Mouse (Mus musculus): ENCODE measurements around the gene Mturn.

The Mturn gene

DNA sequence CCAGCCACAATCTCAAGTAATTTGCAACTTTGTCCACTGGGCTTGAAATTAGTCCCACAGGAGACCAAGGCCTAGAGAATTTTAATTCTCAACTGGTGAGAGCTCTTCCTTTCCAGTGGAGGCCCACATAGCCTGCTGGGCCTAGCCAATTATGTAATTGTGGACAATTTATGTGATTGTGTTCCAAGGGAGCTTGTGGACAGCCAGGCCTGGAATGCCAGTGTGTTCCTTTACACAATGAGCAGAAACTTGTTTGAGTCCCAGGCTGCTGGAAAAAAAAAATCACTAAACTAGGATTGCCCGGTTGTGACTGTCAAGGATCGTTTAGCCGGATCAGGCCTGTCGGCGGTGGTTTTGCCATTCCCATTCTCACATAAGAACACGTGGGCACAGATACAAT, 11.9 kb downstream of the Mturn start:
- in situ Hi-C loops (cut with MboI): loop anchor here (25.0 kb wide), 1 partner anchor 469 kb away; no protein-coding TSS in a partner anchor

DNA sequence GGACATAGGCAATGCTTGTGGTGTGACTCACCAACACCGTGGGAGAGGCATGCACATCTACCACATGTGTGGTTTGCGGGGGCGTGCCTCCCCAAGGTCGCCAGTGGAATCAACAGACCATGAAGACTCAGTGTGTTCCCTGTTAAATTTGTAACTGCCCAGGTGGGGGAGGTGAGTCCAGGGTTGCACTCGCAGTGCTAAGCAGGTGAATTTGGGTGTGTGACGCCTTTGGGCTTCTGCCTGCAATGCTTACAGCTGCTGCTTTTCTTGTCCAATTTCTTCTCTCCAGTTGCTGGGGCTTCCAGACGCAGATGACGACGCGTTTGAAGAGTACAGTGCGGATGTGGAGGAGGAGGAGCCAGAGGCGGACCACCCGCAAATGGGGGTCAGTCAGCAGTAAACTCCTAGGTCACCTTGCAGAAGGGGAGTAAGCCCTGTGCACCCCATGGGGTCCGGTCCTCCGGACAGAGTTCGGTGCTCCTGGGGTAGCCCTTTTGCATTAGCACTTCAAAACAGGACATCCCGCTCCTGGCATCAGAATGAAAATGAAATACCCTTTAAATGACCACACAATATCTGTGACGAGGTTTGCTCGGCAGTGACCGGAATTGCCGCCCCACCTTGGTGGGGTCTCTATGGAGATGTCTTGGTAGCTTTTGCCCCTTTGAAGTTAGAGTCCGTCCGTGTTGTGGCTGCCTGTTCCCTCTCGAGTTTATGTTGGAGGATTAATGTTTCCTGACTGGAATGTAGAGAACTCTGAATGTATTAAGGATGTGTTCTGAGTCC, 17.5 kb downstream of the Mturn start:
- in situ Hi-C loops (cut with MboI): loop anchor here (25.0 kb wide), 1 partner anchor 463 kb away; no protein-coding TSS in a partner anchor

DNA sequence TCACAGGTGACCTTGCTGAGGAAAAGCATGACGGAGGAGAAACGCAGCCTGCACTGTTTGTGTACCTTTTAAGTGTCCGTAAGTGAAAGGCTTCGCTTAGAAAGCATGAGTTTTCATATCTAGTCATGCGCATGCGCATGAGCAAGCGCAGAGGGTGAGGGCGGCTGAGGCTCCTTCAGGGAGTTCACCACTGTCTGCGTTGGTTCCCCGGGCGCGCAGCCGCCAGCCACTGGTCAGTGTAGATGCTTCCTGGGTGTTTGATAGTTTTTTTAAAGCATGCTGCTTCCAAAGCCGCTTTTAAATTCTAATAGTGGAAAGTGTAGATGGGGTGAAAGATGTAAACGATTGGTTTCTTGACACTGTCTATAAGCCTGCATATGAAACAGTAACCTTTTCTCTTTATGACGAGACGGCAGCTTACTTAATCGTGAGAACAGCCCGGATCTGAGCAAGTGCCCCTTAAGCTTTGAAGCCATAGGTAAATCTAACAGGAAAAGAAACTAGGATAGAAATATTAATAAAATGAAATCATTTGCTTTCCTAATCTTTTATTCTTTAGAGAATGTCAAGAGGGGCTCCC, 18.1 kb downstream of the Mturn start:
- in situ Hi-C loops (cut with MboI): loop anchor here (25.0 kb wide), 1 partner anchor 463 kb away; no protein-coding TSS in a partner anchor

DNA sequence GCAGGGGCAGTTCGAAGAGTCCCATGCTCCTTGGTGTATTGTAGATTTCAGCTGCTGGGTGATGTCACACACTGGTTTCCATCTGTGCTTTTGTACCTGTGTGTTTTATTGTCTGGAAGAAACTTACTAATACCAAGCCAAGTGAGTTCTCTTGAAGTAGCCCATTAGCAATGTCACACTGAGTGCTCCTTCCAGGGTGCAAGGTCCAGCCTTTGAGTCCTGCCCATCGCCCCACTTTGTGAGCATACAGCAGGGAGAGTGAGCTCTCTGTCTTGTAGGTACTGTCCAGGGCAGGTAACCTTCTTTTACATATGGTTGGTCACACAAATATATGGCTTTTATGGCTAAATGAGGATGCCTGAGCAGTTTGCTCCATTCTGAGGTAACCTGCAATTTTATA, 19.1 kb downstream of the Mturn start:
- in situ Hi-C loops (cut with MboI): no loop called here

DNA sequence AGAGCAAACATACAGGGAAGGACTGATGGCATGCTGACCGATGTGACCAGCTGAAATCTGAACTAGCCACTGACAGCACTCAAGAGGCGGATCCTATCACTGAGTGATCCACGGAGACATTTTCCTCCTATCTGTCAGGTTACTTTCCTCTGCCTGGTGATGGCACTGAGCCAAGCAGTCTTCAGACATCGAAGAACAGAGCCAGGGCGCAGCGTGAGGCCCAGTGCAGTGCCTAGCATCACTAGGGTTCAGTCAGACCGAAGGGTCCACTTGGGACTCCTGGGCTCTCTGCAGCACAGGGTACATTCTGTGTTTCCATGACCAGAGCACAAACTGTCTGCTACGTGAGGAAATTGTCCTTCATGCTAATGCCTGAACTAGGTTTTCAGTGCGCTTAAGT, 20.5 kb downstream of the Mturn start:
- in situ Hi-C loops (cut with MboI): no loop called here

DNA sequence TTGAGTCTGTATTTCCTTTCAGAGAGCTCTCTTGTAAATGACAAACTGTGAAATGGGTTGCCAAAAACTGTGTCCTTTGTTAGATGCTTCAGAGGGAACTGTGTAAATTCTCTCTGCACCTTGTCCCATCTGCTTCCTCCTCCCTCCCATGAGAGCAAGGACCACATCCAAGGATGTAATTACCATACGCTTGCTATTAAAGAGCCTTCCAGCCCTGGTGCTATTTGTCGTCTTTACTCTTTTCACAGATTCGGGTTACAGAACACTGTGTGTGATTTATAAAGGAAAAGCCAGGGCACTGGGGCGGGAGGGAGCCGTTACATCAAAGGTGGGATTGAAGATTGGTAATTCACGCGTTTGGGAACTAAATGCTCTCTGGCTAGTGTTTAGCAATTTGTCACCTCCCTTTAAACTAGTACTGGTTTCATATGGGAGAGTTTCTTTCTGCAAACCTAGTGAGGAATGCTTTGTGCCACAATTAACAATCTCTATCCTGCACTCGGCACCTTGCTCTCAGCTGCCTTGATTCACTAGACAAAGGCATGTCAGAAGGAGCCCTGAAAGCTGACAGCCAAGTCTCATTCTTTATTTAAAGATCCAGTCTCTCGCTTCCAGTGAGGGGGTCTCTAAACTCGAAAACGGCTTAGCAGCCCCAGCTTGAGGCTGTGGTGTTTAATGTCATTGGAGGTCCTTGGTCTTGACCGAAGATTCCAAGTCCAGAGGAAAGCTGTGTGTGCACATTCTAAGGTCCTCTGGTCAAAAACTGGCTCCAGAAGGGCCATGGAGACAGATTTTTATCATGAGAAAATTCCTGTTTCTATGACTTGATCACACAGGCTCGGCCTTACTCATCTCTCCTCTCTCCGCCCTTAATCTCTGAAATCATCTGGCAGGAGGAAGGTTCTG, 22.5 kb downstream of the Mturn start:
- in situ Hi-C loops (cut with MboI): no loop called here

DNA sequence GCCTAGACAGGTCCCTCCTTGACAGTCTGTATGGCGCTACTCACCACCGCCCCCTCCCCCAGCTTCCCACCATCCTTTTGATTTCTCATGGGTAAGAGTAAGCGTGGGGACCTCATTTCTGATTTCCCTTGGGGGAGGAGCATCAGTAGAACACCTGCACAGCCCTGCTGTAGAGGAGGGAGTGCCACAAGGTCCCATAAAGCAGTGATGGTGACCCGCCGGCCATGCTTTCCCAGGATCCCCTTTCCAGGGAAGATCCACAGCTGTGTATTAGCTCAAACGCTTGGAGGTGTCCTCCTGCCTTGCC, 23.1 kb downstream of the Mturn start:
- in situ Hi-C loops (cut with MboI): no loop called here

DNA sequence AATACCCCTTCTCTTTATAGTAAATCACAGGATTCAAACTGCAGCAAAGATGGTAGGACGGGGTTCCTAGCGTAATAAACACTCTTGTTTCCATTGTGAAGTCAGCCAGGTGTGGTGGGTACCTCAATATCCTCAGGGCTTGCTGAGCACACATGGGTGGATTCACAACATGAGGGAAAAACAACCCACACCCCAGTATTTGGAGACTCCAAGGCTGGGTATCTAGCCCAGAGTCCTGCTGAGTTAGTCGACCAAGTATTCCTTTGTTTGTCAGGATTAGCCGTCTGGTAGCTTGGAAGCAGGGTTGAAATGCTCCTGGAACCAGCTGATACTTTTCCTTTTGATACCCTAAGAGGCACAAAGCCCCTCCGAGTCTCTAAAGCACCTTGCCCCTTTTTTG, 23.4 kb downstream of the Mturn start:
- in situ Hi-C loops (cut with MboI): no loop called here

DNA sequence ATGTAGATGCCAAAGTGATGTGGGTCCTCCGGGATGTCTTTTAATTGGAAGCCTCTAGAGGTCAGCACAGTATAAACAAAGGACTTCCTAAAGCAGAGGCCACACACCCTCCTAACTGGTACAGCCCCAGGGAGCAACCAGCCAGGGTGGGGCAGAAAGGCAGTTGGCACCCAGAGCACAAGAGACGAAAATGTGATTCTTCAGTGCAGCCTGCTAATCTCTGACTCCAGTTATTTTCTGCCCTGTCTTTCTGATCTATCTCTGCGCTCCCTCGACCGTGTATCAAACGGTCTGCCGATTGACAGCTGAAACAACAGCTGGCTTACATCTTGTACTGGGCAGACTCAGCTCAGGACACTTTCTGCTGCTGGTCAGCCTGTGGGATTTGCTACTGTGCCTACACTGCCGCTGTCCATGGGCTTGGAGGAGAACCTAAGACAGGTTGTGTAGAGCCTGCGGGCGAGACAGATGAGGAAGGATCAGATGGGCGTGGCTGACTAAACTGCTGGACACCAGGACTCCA, 24.0 kb downstream of the Mturn start:
- in situ Hi-C loops (cut with MboI): no loop called here

DNA sequence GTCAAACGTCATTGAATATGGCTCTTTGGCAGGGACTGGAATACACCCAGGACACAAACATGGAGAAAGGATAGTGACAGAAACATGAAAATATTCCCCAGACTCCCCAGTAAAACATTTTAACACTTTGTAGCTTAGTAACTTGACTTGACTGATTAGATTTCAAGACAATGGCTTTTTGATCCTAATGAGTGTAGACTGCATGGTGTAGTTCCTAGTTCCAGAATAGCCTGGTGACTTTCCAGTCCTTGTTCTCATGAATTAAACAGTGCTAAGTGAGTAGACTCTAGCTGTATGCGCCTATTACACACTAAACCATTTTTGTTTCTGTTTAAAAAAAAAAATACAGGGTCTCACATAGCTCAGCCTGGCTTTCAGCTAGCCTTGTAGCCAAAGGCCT, 24.7 kb downstream of the Mturn start:
- in situ Hi-C loops (cut with MboI): no loop called here

DNA sequence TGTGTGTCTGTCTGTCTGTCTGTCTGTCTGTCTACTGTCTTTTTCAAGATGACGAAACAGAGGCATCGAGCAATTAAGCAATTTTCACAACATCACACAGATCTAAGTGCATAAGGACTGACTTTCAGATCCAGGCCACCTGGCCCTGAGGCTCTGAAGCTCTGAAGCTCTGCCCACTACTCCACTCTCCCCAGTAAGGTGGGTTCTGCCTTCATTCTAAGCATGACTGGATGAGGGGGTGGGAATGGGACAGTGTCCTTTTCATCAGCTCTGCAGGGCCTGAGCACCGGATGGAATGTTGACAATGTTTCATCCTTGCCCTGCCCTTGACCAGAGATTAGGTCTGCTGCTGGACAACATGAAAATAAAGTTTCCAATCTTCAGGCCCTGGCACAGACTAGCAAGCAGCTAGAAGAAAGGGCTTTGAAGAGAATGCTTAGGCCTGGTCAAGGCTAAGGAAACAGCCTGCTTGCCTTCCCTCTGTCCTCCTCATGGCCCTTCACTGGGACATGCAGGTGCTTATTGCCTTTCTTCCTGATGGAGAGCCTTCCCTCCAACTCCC, 25.3 kb downstream of the Mturn start:
- in situ Hi-C loops (cut with MboI): no loop called here

DNA sequence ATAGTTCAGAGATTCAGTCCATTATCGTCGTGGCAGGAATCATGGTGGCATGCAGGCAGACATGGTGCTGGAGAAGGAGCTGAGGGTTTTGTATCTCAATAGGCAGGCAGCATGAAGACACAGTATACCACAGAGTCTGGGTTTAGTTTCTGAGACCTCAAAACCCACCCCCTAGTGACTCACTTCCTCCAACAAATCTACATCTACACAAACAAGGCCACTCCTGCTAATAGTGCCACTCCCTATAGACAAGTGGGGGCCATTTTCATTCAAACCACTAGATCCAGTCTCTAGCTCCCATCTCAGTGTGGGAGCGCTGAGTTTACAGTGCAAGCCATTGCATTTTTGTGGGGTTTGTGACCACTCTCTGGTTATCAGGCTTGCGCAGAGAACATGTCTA, 27.2 kb downstream of the Mturn start:
- in situ Hi-C loops (cut with MboI): no loop called here

DNA sequence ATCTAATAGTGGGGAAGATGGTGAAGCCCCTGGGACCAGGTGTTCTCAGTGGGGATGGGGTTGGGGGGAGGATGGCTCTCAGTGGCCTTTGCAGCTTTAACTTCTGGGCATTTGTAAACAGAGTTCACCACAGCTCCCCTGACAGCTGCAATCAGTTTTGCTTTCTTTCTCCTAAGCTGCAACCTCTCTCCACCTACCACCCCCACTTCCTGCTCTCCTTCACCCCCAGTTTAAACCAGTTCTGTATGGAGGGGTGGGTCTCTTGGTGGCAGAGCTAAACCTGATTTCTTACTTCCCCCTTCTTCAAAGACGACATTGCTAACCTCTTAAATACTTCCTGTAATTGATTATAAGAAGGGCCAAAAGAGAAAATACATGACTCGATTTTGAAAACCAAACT, 34.3 kb downstream of the Mturn start:
- in situ Hi-C loops (cut with MboI): no loop called here

DNA sequence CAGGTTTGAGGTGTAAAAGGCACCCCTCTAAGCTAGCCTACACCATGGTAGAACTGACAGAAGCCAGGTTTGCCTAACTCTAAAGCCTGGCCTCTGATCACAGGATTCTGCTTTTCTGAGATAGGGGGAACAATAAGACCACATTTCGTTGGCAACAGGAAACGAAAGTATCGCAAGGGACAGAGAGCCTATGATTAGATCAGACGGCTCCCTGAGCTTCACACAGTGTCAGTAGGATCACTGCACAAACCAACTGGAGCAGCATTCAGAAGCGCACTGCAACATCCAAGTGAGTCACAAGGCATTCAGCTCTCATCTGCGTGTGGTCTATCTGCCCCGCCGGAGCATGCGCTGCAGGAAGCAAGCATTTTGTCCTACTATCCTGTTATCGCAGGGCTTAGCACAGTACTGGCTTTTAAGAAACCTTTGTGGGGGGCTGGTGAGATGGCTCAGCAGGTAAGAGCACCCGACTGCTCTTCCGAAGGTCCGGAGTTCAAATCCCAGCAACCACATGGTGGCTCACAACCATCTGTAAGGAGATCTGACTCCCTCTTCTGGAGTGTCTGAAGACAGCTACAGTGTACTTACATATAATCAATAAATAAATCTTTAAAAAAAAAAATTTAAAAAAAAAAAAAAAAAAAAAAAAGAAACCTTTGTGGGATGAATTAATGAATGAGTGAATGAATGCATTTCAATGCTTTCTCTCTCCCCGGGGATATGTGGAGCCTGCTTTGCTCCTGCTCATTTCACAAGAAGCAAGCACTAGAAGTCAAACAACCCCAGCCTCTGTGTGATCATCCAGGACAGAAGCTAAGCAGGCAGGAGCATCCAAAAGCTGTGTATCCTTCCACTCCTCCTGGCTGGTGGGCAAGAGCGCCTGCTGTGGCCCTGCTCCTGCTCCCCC, 37.6 kb downstream of the Mturn start:
- in situ Hi-C loops (cut with MboI): no loop called here

DNA sequence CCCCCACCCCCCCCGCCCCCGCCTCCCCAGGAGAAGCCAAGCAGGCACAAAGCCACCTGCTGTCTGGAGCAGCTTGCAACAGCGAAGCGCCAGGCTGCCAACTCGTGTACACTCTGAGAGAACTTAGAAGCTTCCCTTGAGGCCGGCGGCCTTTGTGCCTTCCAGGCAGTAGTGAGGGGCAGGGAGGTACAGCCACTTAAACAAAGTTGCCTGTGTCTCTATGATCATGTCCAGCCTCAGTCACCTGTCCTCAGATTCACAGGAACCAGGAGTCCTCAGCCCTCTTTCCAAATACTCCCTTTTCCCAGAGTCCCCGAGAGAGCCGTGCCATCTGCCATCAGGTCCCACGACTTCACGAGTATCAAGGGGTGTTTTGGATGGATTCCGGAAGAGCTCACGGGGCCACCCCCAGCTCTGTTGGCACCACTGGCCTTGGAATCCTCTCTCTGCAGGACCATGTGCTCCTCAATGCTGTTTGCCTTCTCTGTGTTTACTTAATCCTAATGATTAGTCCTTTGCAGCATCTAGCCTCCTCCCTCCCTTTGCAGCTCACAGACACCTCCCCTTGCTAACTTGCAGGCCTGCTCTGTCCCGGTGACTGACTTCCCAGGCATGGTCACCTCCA, 38.4 kb downstream of the Mturn start:
- in situ Hi-C loops (cut with MboI): no loop called here

DNA sequence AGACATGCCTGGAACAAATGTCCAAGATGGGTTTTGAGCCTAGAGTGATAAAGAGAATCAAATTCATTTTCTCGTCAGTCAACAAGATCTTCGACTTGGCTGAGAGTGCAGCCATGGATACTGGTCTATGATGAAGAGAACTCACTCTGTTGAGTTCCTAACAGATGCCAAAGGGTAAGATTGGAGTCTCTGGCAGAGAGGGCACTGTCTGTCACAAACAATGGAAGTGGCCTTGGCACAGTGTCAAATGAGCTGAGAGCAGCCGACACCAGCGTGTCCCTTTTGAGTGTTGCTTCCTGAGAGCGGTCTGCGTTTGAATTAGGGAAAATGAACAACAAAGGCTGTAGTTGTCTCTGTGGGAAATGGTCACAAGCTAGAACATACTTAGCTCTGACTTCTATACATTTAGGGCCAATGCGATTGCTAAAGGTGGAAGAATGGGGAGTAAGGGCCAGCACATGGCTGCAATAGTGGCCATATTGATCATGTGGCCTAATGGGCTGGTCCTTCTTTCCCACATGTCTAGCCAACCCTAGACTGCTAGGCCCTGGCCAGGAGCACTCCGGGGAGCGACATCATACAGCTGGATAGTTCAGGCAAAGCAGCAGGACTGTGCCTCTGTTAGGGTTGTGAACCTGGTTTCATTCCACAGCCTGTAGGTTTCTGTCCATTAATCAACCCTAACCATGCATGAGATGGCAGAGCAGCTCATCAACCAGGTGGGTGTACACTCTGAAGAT, 39.3 kb downstream of the Mturn start:
- in situ Hi-C loops (cut with MboI): no loop called here

DNA sequence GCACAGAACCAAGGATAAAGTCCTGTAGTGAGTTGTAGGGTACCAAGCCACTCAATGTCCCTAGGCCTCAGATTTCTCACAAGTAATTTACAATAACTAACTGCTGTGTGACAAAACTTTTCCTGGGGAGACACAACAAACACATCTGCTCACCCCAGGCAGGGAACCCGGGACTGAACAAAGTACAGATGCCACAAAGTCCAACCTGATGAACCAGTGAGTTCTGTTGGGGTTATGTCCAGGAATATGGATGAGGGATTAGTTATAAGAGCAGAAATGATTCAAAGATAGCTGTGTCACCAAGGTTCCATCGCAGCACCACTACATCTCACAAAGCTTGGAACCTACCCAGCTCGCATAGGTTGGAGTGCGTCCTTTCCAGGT, 39.8 kb downstream of the Mturn start:
- in situ Hi-C loops (cut with MboI): no loop called here

DNA sequence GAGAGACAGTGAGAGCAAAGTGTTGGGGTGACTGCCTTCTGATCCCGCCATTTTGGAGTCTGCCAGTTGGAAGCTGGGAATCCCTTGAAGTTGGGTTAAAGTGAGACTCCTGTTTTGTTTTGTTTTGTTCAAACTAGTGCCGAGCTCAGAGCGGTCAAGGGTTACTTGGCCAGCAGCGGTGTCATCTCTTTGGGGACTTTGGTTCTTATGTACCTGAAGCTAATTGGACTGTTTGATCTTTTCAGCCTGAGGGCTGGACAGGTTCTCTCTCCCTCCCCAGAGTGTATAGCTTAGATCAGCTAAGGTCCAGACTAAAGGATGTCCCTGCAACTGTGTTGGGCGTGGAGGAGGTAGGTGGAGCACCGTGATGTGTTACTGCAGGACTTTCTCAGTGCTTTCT, 44.9 kb downstream of the Mturn start:
- in situ Hi-C loops (cut with MboI): no loop called here

DNA sequence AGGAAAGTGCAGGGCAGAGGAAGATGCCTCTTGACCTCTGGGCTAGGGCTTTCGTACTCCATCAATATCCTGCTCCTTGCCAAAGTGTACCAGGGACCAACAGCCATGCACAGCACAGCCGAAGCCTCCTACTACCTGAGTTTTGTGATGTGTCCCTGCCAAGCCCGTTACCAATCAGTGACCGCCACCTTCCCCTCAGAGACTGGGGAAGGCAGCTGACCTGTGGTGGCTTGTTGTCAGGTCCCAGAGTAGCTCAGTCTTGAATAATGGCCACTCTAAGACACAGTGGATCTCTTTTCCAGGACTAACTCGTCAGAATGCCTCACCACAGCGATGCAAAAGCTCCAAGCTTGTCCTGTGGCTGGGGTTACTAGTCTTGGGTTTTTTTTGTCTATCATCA, 45.4 kb downstream of the Mturn start:
- in situ Hi-C loops (cut with MboI): no loop called here

DNA sequence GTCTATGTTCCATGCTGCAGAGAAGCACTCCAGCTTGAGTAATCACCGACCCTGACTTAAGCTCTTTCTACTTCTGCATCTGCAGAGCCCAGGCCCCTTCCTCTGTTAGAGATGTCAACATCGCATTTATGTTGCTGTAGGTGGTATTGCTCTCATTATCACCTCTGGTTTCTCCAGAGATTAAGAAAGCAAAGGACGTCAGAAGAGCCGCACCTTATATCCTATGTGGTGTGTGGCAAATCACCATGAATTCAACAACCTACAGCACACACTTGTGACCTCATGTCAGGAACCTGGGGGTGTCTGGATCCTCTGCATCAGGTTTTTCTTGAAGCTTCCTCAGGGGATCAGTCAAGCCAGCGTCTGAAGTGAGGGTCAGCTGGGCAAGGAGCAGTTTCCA, 46.0 kb downstream of the Mturn start:
- in situ Hi-C loops (cut with MboI): no loop called here

Measured in mature B cell (primary cell).